Mouse (Mus musculus) brown adipose tissue, adult 24 weeks (tissue): Measurements from ENCODE around the gene B3glct. TPM values are rescaled to one million over a fixed set of nuclear protein-coding genes. Genes with fewer than 3 reads are reported as not detected.

Experiments used
- H3K27ac ChIP-seq: fragments of 200-500 bp; replicated peaks from 2 replicates; pipeline ENCODE4 v1.5.1; 2012; ENCODE audit warnings: low read depth, mild to moderate bottlenecking, low read length
- H3K4me1 ChIP-seq: fragments of 200-500 bp; 2 replicates; pipeline ENCODE4 v1.6.1; 2012; ENCODE audit warnings: low read length, mixed read lengths; ENCODE audit not compliant: control insufficient read depth, insufficient read depth, insufficient read length
- H3K4me3 ChIP-seq: fragments of 200-500 bp; 2 replicates; pipeline ENCODE4 v1.5.1; 2012; ENCODE audit warnings: low read depth, mild to moderate bottlenecking, low read length, moderate library complexity; ENCODE audit not compliant: insufficient read depth
- polyA plus RNA-seq: library from polyadenylated mRNA; stranded (reverse); fragments of >200 nt; gene quantifications from 2 replicates; pipeline ENCODE4 v1.2.4, GENCODE M21; 2012; ENCODE audit not compliant: missing spikeins, insufficient read depth, insufficient read length

Gene B3glct
- polyA plus RNA-seq, 1 experiment = 12.9 TPM

- no peak overlapping the region for H3K4me3 ChIP-seq
- H3K4me1 ChIP-seq = no peaks in the 10 kb centered on the region
- no peak overlapping the region for H3K27ac ChIP-seq
These were observed 22.4 kb upstream of the B3glct start for GRCm38 (mm10) chr5:149655636-149656035.

GRCm38 (mm10) chr5:149658022-149658421 lies 20.0 kb upstream of the B3glct start:
- Histone ChIP-seq H3K4me1 (no peaks in the 10 kb centered on the region), H3K27ac (no peak overlapping the region), H3K4me3 (no peak overlapping the region)

GRCm38 (mm10) chr5:149658741-149659413 lies 19.2 kb upstream of the B3glct start:
- H3K27ac ChIP-seq = no peak overlapping the region
- no peaks in the 10 kb centered on the region for H3K4me1 ChIP-seq
- H3K4me3 ChIP-seq = no peak overlapping the region

- Histone ChIP-seq H3K4me1 (no peaks in the 10 kb centered on the region), H3K27ac (no peak overlapping the region), H3K4me3 (no peak overlapping the region)
These were observed 18.6 kb upstream of the B3glct start for GRCm38 (mm10) chr5:149659414-149659780.

- H3K4me3 ChIP-seq = no peak overlapping the region
- no peaks in the 10 kb centered on the region for H3K4me1 ChIP-seq
- H3K27ac ChIP-seq = no peak overlapping the region
These were observed 16.6 kb upstream of the B3glct start for GRCm38 (mm10) chr5:149661428-149661827.

- H3K27ac ChIP-seq = no peak overlapping the region
- H3K4me1 ChIP-seq = no peaks in the 10 kb centered on the region
- H3K4me3 ChIP-seq = no peak overlapping the region
These were observed 15.1 kb upstream of the B3glct start for GRCm38 (mm10) chr5:149662980-149663379.

GRCm38 (mm10) chr5:149663417-149663816 lies 14.6 kb upstream of the B3glct start:
- H3K4me3 ChIP-seq = no peak overlapping the region
- H3K27ac ChIP-seq = no peak overlapping the region
- H3K4me1 ChIP-seq = no peaks in the 10 kb centered on the region

GRCm38 (mm10) chr5:149677196-149677595 lies 834 bp upstream of the B3glct start:
- Histone ChIP-seq H3K4me1 (peaks cover 2% of the 10 kb centered on the region; the same call in 1 of the 2 replicates), H3K4me3 (no peak overlapping the region), H3K27ac (no peak overlapping the region)

GRCm38 (mm10) chr5:149678990-149679348 lies 939 bp downstream of the B3glct start:
- H3K4me3 ChIP-seq = peak overlapping the region; percentile 99
- H3K27ac ChIP-seq = no peak overlapping the region
- no peaks in the 10 kb centered on the region for H3K4me1 ChIP-seq

GRCm38 (mm10) chr5:149679362-149679761 lies 1.3 kb downstream of the B3glct start:
- H3K4me3 ChIP-seq = peak overlapping the region; percentile 11; the same call in 1 of the 2 replicates
- no peak overlapping the region for H3K27ac ChIP-seq
- H3K4me1 ChIP-seq = no peaks in the 10 kb centered on the region

GRCm38 (mm10) chr5:149679886-149680285 lies 1.9 kb downstream of the B3glct start:
- Histone ChIP-seq H3K4me3 (no peak overlapping the region), H3K27ac (no peak overlapping the region), H3K4me1 (no peaks in the 10 kb centered on the region)

- H3K4me3 ChIP-seq = no peak overlapping the region
- H3K4me1 ChIP-seq = no peaks in the 10 kb centered on the region
- H3K27ac ChIP-seq = no peak overlapping the region
These were observed 2.9 kb downstream of the B3glct start for GRCm38 (mm10) chr5:149680946-149681345.

- Histone ChIP-seq H3K4me3 (no peak overlapping the region), H3K27ac (no peak overlapping the region; the same call in 1 of the 2 replicates)
These were observed 11.8 kb downstream of the B3glct start for GRCm38 (mm10) chr5:149689860-149690259.

GRCm38 (mm10) chr5:149692548-149692947 lies 14.5 kb downstream of the B3glct start:
- Histone ChIP-seq H3K4me1 (peaks cover 7% of the 10 kb centered on the region), H3K27ac (no peak overlapping the region), H3K4me3 (no peak overlapping the region)

More at GRCm38 (mm10) chr5:149689860-149690259, 11.8 kb downstream of the B3glct start:
- H3K4me1 ChIP-seq = peaks cover 7% of the 10 kb centered on the region

GRCm38 (mm10) chr5:149693200-149693599 lies 15.2 kb downstream of the B3glct start:
- no peak overlapping the region for H3K27ac ChIP-seq
- H3K4me1 ChIP-seq = peaks cover 7% of the 10 kb centered on the region
- H3K4me3 ChIP-seq = no peak overlapping the region

- Histone ChIP-seq H3K4me1 (peaks cover 7% of the 10 kb centered on the region), H3K4me3 (no peak overlapping the region), H3K27ac (no peak overlapping the region)
These were observed 15.9 kb downstream of the B3glct start for GRCm38 (mm10) chr5:149693968-149694367.
